Mouse (Mus musculus) cerebellum, postnatal 14 days (tissue): ENCODE measurements at regions not wholly inside any gene's neighbourhood (a gene's known extent, or its start where the extent isn't known, plus 50 kb on each side); places are given as distances from the start of the nearest gene placed in this dataset.

ENCODE experiments used
- DNase-seq, 2 experiments: peaks; one replicate each; pipeline ENCODE4 v3.0.0; 2021; ENCODE audit warnings: mixed read lengths in 2 of 2

GRCm38 (mm10) chr10:65716914-65717610 is 1378.9 kb upstream of the Jmjd1c start:
- DNase-seq = no peak

GRCm38 (mm10) chr10:65722496-65722895 is 1373.4 kb upstream of the Jmjd1c start:
- DNase-seq = no peak

GRCm38 (mm10) chr10:65769451-65769850 is 1326.5 kb upstream of the Jmjd1c start:
- peak in 1 of 2 experiments; percentile 37 for DNase-seq

GRCm38 (mm10) chr10:65771936-65772335 is 1324.0 kb upstream of the Jmjd1c start:
- DNase-seq = peak; percentile 49 to 71

GRCm38 (mm10) chr10:65784994-65785393 is 1310.9 kb upstream of the Jmjd1c start:
- no peak for DNase-seq
